Mouse (Mus musculus): ENCODE data around the gene Cep135.
A peak's percentile ranks its signal among the peaks of the same experiment; 100 is the strongest.

The Cep135 gene

GRCm38 (mm10) chr5:76588551-76589283 lies at the start of gene Cep135:
Gene Cep135 (plus strand): TSS chr5:76588698.
- DNase-seq (ENCODE audit: low read depth, low spot score) = peak; percentile 66

- DNase-seq (ENCODE audit: low read depth, low spot score) = no peak
Observed at GRCm38 (mm10) chr5:76540181-76540580, 48.3 kb upstream of the Cep135 start.

- peak; percentile 23 for DNase-seq (ENCODE audit: low read depth, low spot score)
Observed at GRCm38 (mm10) chr5:76540842-76541241, 47.7 kb upstream of the Cep135 start.

GRCm38 (mm10) chr5:76543200-76543599 lies 45.3 kb upstream of the Cep135 start:
- no peak for DNase-seq (ENCODE audit: low read depth, low spot score)

- DNase-seq (ENCODE audit: low read depth, low spot score) = no peak
Observed at GRCm38 (mm10) chr5:76550426-76550825, 38.1 kb upstream of the Cep135 start.

GRCm38 (mm10) chr5:76565321-76565720 lies 23.2 kb upstream of the Cep135 start:
- peak; percentile 83 for DNase-seq (ENCODE audit: low read depth, low spot score)

- DNase-seq (ENCODE audit: low read depth, low spot score) = peak; percentile 53
Observed at GRCm38 (mm10) chr5:76574251-76574650, 14.2 kb upstream of the Cep135 start.

GRCm38 (mm10) chr5:76577026-76577425 lies 11.5 kb upstream of the Cep135 start:
- DNase-seq (ENCODE audit: low read depth, low spot score) = no peak

GRCm38 (mm10) chr5:76585378-76585777 lies 3.1 kb upstream of the Cep135 start:
- no peak for DNase-seq (ENCODE audit: low read depth, low spot score)

- no peak for DNase-seq (ENCODE audit: low read depth, low spot score)
Observed at GRCm38 (mm10) chr5:76589311-76589710, 813 bp downstream of the Cep135 start.

GRCm38 (mm10) chr5:76590009-76590408 lies 1.5 kb downstream of the Cep135 start:
- no peak for DNase-seq (ENCODE audit: low read depth, low spot score)

GRCm38 (mm10) chr5:76591885-76592284 lies 3.4 kb downstream of the Cep135 start:
- peak; percentile 67 for DNase-seq (ENCODE audit: low read depth, low spot score)

GRCm38 (mm10) chr5:76609702-76610370 lies 21.3 kb downstream of the Cep135 start:
- DNase-seq (ENCODE audit: low read depth, low spot score) = no peak

- DNase-seq (ENCODE audit: low read depth, low spot score) = no peak
Observed at GRCm38 (mm10) chr5:76612867-76613499, 24.5 kb downstream of the Cep135 start.

GRCm38 (mm10) chr5:76615276-76615675 lies 26.8 kb downstream of the Cep135 start:
- DNase-seq (ENCODE audit: low read depth, low spot score) = no peak

GRCm38 (mm10) chr5:76616196-76616747 lies 27.8 kb downstream of the Cep135 start:
- DNase-seq (ENCODE audit: low read depth, low spot score) = no peak

- no peak for DNase-seq (ENCODE audit: low read depth, low spot score)
Observed at GRCm38 (mm10) chr5:76618750-76619149, 30.3 kb downstream of the Cep135 start.

GRCm38 (mm10) chr5:76623759-76624158 lies 35.3 kb downstream of the Cep135 start:
- no peak for DNase-seq (ENCODE audit: low read depth, low spot score)

- no peak for DNase-seq (ENCODE audit: low read depth, low spot score)
Observed at GRCm38 (mm10) chr5:76627770-76628169, 39.3 kb downstream of the Cep135 start.

- DNase-seq (ENCODE audit: low read depth, low spot score) = no peak
Observed at GRCm38 (mm10) chr5:76634012-76634411, 45.5 kb downstream of the Cep135 start.

GRCm38 (mm10) chr5:76635592-76635991 lies 47.1 kb downstream of the Cep135 start:
- no peak for DNase-seq (ENCODE audit: low read depth, low spot score)

GRCm38 (mm10) chr5:76642076-76642475 lies 53.6 kb downstream of the Cep135 start:
- DNase-seq (ENCODE audit: low read depth, low spot score) = no peak
